Mouse (Mus musculus): Measurements from ENCODE around the gene Ccdc184.

The Ccdc184 gene

GRCm38 (mm10) chr15:98214130-98214529, 47.2 kb downstream of the Ccdc184 start:
- in situ Hi-C loops (cut with MseI, MboI) = no loop called here
